Mouse (Mus musculus): ENCODE results near the gene Letm1.
A peak's percentile ranks its signal among the peaks of the same experiment; 100 is the strongest.

The Letm1 gene

DNA sequence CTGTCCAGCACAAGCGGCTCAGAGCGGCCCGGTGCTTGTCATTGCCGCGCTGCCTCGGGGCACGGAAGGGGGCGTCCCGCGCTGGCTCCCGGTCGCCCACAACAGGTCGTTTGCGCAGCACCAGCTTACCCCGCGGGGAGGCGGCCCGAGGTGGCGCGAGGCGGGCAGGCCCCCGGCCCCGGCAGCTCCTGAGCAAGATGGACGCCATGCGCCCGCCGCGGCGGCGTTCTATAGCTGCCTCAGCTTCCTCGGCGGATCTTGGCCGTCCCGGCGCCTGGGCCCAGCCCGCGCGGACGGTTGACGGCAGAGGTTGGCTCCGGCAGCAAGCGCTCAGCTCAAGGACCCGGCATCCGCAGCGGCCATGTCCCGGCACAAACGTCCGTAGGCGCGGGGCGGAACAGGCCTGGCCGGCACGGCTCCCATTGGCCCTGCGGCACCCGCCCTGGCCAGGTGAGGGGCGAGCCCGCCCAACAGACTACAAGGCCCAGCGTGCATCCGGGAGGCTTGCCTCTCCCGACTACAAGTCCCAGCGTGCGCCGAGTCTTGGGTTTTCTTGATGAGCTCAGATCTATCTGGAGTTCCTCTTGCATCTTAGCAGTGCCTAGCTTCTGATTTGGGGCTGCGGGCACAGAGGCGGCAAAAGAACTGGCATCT is at the start of gene Letm1:
TSS of gene Letm1 (minus strand) at position 473 of the 654 bp plus-strand sequence.
- peak; percentile 94 for DNase-seq (ENCODE audit: inconsistent ontology term)

DNA sequence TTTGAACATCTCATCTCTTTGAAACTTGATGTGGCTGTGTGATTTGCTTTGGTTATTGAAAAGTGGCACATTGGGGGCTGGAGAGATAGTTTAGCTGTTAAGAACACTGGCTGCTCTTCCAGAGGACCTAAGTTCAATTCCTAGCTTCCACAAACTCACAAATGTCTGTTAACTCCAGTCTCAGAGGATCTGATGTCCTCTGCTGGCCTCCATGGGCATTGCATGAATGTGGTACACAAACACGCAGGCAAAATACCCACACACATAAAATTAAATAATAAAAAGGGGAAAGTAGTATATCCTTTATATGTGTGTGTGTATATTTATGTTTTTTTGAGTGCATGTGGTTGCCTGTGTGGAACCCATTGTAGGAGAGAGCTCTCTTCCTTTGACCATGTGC is 48.2 kb upstream of the Letm1 start:
- no peak for DNase-seq (ENCODE audit: inconsistent ontology term)

DNA sequence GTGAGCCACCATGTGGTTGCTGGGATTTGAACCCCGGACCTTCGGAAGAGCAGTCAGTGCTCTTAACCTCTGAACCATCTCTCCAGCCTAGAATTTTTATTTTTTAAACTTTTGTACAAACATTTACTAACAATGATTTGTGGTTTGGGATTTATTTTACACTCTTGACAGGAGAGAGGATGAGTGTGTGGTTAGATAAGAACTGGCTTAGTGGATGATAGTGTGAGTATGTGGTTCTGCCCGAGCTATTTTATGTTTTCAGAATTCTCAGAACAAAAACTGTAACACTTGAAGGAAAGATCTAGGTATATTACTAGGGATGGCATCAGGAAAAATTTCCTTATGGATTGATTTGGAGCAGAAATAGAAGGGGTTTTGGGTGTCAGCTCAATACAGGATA is 47.3 kb upstream of the Letm1 start:
- no peak for DNase-seq (ENCODE audit: inconsistent ontology term)

DNA sequence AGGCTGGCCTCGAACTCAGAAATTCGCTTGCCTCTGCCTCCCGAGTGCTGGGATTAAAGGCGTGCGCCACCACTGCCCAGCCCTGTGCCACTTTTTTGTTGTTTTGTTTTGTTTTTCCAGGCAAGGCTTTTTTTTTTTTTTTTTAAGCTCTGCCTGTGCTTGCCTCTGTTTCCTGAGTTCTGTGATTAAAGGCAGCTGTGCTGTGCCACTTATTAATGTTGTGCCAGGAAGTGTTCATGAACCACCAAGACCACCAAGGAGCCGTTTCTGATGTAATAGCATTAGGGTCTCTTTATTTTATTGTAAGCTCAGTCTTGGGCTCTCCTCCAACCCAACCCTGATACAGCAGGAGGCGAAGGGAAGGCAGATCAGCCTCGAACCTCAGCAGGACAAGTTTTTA is 45.5 kb upstream of the Letm1 start:
- no peak for DNase-seq (ENCODE audit: inconsistent ontology term)

DNA sequence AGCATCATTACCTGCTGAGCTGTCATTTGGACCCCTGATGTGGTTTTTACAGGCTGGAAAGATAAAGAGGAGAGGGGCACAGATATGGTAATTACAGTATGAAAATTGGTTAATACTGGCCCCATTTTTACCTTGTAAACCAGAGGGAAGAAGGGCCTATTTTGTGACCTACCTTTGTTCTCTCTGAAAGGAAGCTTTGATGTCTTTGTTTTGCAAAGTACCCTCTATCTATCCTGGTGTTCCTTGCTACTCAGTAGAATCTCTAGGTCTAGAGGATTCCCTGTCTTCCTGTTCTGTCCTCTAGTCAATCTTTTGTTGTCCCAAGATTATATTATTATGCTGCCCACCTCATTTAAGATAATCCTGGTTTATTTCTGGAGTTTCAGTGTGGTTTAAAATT is 43.4 kb upstream of the Letm1 start:
- no peak for DNase-seq (ENCODE audit: inconsistent ontology term)

DNA sequence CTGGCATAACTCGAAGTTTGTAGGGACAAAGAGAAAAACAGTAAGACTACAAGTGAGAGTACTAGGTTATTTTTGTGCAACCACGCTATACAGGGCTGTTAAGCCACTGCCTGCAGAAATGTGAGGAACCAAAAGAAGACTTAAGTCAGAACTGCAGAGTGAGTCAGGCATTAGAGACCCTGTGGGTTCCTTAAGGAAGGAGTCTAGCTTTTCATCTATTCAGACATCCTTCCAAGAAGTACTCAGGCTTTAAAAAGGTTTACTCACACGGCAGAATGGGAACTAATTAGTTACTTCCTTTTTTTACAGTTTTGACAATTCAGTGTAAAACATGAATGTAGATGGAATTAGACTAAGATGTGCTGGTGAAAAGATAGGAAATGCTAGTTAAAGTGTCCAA is 39.8 kb upstream of the Letm1 start:
- DNase-seq (ENCODE audit: inconsistent ontology term): peak; percentile 21

DNA sequence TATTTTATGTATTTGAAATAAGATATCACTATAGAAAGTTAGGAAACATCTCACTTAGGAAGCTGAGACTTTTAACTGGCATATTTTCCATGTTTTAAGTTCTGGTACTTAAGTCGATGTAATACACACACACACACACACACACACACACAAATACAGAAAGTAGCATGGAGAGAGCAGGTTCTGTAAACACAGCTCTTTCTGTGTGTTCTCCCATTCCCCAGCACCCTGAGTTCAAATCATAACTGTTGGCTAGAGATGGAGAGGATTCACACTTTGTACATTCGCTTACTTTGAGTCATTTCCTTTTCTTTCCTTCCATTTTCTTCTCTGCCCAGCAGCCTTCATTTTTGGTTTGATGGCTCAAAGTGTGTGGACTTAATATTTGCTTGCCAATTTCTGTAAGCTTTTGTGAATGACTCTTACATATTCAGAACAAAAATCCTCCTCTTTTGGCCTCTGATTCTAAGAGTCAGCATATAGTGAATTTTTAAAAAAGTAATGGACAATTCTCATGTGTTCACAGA is 39.3 kb upstream of the Letm1 start:
- peak; percentile 22 for DNase-seq (ENCODE audit: inconsistent ontology term)

DNA sequence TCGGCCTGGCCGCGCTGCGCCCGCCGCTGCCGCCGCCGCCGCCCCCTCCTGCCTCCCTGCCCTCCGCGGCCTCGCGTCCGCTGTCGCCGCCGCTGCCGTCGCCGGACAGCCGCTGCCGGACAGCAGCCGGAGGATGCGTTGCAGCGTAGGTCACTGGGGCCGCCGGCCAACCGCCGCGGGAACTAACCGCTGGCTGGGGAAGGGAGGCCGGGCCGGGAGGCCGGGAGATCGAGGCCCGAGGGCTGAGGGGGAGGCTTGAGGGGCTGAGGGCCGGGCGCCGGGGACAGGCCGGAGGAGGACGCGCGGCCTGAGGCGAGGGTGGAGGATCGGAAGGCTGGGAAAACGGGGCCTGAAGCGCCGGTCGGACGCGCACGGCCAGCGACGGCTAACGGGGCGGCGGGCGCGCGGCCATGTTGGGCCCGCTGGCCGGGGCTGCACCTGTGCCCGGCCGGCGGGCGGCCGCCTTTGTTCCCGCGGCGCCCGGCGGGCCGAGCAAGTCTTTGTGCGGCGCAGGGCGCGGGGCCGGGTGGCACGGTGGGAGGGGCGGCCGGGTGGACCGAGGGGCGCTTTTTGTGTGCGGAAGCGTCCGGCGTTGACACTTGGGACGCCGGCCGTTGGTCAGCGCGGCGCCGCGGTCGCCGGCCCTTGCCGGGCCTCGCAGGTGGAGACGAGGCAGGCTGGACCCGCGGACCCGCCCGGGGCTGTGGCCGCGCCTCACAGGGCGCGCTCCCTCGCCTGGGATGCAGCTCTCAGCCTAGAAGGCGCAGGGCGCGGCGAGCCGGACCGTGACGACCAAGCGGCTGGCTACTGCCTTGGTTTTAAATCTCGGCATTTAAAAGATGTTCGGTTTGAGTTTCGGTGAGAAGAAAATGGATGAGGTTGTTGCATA is 38.4 kb upstream of the Letm1 start:
- DNase-seq (ENCODE audit: inconsistent ontology term): peak; percentile 69

DNA sequence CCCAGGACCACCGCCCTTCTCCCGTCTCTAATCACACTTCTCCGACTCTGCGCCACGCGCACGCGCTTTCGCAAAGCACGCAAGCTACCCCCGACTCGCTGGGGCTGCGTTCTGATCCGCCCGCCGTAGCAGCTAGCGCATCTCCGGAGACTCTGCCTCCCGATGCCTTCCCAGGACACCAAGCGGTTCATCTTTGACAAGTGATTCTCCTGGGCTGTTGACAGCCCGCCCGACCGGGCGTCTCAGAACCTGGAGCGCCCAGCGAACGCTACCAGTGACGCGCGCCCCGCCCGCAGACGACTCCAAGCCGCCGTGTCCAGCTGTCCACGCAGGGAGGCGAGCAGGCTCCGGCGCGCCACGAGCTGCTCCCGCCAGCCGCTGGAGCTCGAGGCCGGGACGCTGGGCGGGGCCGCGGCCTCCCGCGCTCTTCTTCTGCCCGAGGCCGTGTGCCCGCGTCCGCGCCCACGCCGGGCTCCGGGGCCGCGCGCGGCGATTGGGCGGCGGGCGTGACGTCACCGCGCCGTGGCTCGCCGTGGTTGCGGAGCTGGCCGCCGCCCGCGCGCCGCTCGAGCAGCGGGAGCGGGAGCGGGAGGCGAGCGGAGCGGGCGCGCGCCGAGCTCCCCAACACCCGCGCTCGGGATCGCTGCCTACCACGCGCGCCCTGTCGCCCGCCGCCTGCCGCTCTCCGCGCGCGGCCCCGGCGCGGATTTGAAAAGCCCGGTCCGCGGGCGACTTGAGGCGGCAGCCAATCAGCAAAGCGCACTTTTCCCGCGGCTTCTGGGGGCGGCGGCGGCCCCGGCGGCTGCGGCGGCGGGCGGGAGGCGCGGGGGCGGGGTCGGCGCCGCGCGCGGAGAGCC is 37.5 kb upstream of the Letm1 start, which contains the start of gene Nsd2:
TSS of gene Nsd2 (plus strand) at position 850 of the 857 bp plus-strand sequence.
- peak; percentile 95 for DNase-seq (ENCODE audit: inconsistent ontology term)

DNA sequence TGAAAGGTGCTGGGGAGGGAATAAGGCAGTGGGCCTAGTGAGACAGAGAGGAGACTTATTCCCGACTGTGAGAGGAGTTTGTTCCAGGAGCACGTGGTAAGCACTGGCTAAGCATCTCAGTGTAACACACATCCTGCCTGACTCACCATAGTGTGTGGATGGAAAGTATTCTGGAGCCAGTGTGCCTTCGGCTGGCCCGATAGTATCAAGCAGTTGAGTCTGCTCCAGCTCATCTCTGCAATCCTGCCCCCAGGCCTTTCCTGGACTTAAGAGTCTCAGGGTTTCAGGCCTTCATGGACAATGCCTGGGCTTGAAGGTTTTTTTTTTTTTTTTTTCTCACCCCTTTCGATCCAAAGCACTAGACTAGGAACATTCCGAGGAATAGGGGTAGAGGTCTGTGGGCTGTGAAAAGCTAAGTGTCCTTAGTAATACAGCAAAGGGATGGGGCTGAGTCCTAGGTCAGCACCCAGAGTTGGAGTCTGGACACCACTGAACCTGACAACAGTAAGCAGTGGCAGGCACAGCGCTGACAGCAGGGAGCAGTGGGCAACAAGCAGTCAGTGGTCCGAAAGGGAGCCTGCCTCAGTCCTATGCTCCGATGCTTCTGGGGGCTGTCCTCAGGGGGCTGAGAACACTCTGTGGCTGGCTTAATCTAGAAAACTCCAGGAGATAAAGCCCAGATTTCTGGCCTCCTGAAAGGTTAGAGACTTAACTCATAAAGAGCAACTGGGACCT is 36.7 kb upstream of the Letm1 start:
- DNase-seq (ENCODE audit: inconsistent ontology term): peak; percentile 82

DNA sequence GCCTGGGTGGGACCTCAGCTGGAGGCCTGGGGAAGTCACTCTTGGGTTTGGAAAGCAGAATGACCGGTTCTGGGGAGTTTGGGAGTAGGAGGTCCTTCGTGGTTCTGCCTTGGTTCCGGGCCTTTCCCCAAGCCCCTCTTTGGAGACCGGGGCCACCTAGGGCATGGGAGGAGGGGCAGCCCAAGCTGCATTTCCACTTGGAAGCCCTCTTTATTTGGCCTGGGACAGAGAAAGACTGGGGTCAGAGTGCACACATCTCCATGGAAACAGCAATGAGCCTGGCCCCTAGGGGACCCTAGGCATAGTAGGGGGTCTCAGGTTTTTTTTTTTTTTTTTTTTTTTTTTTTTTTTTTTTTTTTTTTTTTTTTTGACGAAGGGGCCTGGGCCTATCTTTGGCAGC is 35.5 kb upstream of the Letm1 start:
- DNase-seq (ENCODE audit: inconsistent ontology term): no peak

DNA sequence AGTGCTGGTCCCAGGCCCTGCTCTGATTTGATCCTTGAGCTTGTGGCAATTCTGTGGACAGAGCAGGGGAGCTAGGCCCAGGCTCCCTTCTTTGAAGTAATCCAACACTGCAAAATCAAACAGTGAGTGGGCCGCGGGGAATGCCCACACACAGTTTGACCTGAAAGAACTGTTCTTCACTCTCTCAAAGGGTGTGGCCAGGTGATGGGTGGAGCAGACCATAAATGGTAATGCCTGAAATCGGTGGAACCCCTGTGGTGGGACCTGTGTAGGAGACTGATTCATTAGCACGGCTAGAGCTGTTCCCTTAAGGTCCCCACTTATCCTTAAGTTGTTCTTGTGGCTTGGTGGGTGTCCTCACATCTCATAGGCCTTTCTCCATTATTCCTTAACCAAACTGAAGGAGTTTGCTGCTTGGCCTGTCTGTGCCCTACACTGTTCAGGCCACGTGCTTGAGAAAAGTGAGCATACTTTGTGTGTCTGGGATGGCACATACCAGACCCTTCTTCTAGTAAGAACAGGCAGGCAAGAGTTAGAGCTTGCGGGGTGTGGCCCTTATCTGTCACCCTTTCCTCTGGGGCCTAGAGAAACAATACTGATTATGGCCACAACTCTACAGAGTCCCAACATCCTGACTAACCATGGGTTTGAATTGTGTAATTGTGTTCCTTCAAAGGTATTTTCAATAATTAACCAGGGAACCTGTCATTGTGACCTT is 33.5 kb upstream of the Letm1 start:
- no peak for DNase-seq (ENCODE audit: inconsistent ontology term)

DNA sequence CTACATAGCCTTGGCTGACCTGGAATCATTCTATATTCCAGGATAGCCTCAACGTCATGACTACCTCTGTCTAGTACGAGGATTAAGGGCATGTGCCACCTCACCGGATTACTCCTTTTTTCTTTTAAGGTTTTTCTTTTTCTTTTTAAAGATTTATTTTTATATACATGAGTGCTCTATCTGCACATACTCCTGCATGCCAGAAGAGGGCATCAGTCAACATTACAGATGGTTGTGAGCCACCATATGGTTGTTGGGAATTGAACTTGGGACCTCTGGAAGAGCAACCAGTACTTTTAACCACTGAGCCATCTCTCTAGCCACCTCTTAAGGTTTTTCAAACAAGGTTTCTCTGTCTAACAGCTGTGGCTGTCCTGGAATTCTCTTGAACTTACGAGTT is 28.9 kb upstream of the Letm1 start:
- no peak for DNase-seq (ENCODE audit: inconsistent ontology term)

DNA sequence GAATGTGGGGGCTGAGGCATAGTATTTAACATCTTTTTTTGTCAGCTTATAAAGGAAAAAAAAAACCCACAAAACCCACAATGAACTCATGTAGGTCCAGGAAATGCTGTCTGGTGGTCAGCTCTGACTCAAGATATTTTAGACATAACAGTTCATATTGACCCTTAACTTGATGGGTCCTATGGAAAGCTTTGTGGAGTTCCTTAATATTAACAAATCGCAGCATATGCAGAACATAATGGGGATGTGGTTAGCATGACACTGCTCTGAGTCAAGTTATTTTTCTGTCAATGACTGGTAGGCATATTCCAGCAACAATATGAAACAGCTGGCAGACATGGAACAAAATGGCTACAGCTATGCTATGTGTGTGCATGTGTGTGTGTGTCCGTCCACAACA is 20.7 kb upstream of the Letm1 start:
- DNase-seq (ENCODE audit: inconsistent ontology term): no peak

DNA sequence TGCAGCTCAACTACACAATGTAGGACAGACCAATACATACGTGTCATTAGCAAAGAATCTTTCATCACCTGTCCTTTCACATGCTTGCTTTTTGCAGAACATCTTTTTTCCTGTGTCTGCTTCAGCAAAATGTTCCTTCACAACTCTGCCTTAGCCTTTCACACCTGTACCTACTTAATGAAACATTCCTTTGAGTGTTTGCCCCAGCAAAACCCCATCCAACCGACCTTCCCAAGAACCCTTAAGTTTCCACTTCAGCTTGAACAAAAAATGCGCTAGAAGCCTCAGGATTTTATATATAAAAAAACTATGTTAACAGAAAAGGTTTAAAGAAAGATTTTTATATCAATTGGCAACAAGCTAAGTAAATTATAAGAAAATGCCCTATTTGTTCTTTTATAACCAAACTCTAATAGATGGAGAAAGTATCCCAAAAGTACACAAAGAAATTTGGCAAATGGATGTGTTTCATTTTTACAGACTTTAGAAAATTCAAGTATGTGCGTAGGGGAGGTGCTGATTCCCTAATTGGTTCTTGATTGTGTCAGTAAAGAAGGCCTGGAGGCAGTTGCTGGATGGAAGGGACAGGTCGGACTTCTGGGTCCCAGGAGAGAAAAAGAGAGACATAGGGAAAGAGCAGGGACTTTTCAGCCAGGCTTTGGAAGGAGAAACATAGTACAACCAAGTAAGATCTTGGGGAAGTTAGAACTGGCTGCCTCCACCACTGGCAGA is 9.5 kb upstream of the Letm1 start:
- no peak for DNase-seq (ENCODE audit: inconsistent ontology term)

DNA sequence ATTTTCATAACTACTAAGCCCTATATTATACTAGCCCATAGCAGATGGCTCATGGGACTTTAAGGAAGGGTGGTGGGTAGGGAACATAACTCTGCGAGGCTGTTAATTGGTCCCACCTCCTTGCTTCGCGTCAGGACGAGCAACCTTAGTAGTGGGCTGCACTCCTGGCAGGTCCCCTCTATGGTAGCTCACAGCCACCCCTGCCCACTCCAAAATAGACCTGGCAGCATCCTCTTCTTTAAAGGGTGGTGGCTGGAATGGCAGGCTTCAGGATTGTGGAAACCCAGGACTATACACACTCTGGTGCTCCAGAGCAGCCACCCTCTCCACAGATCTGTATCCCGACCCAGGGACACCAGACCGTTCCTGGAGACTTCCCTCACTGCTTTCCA is 378 bp upstream of the Letm1 start:
- no peak for DNase-seq (ENCODE audit: inconsistent ontology term)

DNA sequence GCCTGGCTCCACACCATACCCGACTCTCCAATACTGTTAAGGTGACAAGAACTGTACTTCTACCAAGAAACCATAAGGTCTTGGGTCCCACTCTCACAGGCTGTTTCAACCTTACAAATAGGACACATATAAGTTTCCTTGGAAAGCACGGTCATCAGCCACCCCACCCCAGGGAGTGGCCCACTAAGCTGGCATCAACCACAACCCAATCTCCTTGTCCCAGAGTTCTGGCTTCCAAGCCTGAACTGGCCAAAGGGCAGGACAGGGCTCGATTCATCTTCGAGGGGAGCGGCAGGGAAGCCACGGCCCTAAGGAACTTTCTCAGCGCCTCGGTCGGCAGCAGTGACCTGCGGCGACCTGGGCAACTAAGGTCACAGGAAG is 663 bp downstream of the Letm1 start:
- no peak for DNase-seq (ENCODE audit: inconsistent ontology term)

DNA sequence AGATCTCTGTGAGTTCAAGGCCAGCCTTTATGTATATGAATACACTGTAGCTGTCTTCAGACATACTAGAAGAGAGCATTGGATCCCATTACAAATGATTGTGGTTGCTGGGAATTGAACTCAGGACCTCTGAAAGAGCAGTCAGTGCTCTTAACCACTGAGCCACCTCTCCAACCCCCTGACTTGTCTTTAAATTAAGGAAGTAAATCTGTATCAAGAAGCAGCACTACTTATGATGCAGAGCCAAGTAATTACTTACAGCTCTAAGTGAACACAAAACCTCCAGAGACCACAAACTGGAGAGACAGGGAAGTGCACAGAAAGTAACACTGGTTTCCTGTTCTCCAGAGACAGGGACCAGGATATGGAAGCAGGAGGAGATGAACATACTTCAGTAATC is 5.4 kb downstream of the Letm1 start:
- DNase-seq (ENCODE audit: inconsistent ontology term): no peak

DNA sequence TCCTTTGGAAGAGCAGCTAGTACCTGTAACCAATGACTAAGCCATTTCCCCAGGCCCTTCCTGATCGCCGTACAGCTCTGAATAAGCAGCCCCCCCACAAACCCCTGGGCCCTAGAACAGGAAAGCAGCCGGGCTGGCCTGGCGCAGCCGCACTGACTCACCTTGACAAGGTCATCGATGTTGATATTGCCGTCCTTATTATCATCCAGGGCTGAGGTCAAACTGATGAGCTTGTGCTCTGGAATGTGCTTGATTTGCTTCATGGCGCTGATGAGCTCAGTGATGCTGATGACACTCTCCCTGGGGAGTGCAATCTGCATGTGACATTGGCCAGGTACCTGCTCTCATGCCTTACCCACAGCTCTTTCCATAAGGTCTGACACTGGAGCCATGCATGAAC is 39.1 kb downstream of the Letm1 start:
- no peak for DNase-seq (ENCODE audit: inconsistent ontology term)

DNA sequence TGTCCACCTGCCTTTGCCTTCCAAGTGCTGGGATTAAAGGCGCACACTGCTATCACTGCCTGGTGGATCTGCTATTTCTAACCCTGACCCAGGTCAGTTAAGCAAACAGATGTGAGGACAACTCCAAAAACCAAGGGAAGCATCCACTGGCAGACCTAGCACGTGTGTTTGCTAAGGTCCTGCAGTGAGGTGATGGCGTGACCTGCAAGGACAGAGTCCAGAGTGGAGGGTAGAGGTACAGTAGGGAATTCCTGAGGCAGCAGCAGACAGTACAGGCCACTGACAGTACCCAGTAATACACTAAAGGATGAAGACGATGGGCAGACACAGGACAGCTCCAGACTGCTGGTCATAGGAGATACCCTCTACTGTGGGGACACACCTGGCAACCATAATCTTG is 42.1 kb downstream of the Letm1 start:
- no peak for DNase-seq (ENCODE audit: inconsistent ontology term)
